In genomic region chr11:115812533-115813420, GRCm38 (mm10) we compare ENCODE assay signal across 7 mouse cellular contexts. TPM values are rescaled to one million over a fixed set of nuclear protein-coding genes. Genes with fewer than 3 reads are reported as not detected.
DNase-seq lines count a peak whose midpoint lies in the region; ATAC-seq and TF ChIP-seq lines count a peak whose summit lies in the region.

No protein-coding gene starts in this region.

- TF ChIP-seq RAD21 in CH12.LX (IDR thresholded peaks at IDR 0.05; ENCODE audit: low read depth, low read length) = no peak

- in situ Hi-C loops in CH12.LX (cut with MboI; ENCODE audit: low pct_ligation_motif_present, low pct_unique_long_range_greater_than_20kb, low sequenced_read_pairs) = loop anchor here (5.0 kb wide), 4 partner anchors 95 to 320 kb away; partner anchors contain the start of gene Nt5c

- 0 out of 2 replicates have a peak, but pooled peaks cover 5% of the 10 kb centered on the region for H3K79me2 ChIP-seq in CH12.LX (replicated peaks; ENCODE audit: control insufficient read depth, extremely low read depth, insufficient read depth, poor library complexity, severe bottlenecking)

- no peak for TF ChIP-seq EP300 in CH12.LX (IDR thresholded peaks at IDR 0.05; ENCODE audit: low read length)

- DNase-seq in 3T3-L1 (ENCODE audit: low read depth, low spot score) (peak; percentile 37), CH12.LX (ENCODE audit: extremely low read depth) (peak; percentile 13)
- peak; percentile 66 for DNase-seq in embryo, embryonic 11 days
- peak; percentile 55 for DNase-seq in heart, postnatal 4 days

- H3K27me3 ChIP-seq in CH12.LX (replicated peaks) = no peaks in the 10 kb centered on the region
- H3K27me3 ChIP-seq in limb, embryonic 15.5 days = no peaks in the 10 kb centered on the region
- no peaks in the 10 kb centered on the region for H3K27me3 ChIP-seq in small intestine, adult 2 months (ENCODE audit: control insufficient read depth, insufficient read depth, low read length)

- H3K9me3 ChIP-seq in CH12.LX (replicated peaks; ENCODE audit: low read length) = no peaks in the 10 kb centered on the region
- no peaks in the 10 kb centered on the region for H3K9me3 ChIP-seq in limb, embryonic 15.5 days

- 3% methylated on average over 28 of the region's 28 CpGs for WGBS in limb, embryonic 15.5 days
- 2% methylated on average over 28 of the region's 28 CpGs for WGBS in small intestine, adult 2 months

- peaks cover 11 to 63% of the 10 kb centered on the region in 2 experiments for H3K36me3 ChIP-seq in CH12.LX (replicated peaks in 1 of 2; ENCODE audit: control insufficient read depth in 1 of 2, insufficient read depth in 1 of 2, low read length in 1 of 2)
- peaks cover 25% of the 10 kb centered on the region for H3K36me3 ChIP-seq in limb, embryonic 15.5 days
- peaks cover 25% of the 10 kb centered on the region for H3K36me3 ChIP-seq in small intestine, adult 2 months (ENCODE audit: control insufficient read depth, insufficient read depth, low read length)

- peak overlapping the region; percentile 82 for H3K4me2 ChIP-seq in CH12.LX (ENCODE audit: insufficient read depth, low read depth, poor library complexity, severe bottlenecking)
- peak overlapping the region; percentile 91 for H3K4me2 ChIP-seq in limb, embryonic 15.5 days

- TF ChIP-seq CTCF in CH12.LX (conservative IDR thresholded peaks at IDR 0.05 in 1 of 2, IDR thresholded peaks at IDR 0.05 in 1 of 2; ENCODE audit: low read depth in 2 of 2, low read length in 2 of 2) = no peak
- TF ChIP-seq CTCF in small intestine, adult 2 months (IDR thresholded peaks at IDR 0.05; ENCODE audit: extremely low read depth, insufficient read length, insufficient replicate concordance, low read depth, low read length) = no peak

- H3K4me1 ChIP-seq in CH12.LX (ENCODE audit: control insufficient read depth in 1 of 2, insufficient read depth in 2 of 2) = peaks cover 13 to 54% of the 10 kb centered on the region in 2 experiments
- H3K4me1 ChIP-seq in limb, embryonic 15.5 days = peaks cover 70% of the 10 kb centered on the region
- H3K4me1 ChIP-seq in small intestine, adult 2 months (ENCODE audit: control insufficient read depth, insufficient read depth, insufficient read length, low read length) = peaks cover 30% of the 10 kb centered on the region

- no peak for ATAC-seq in limb, embryonic 15.5 days (ENCODE audit: insufficient number of reproducible peaks, low FRiP score, low TSS enrichment, low read depth)
- ATAC-seq in monocyte, adult 5-6 weeks (replicated peaks; ENCODE audit: insufficient number of reproducible peaks, low FRiP score, low TSS enrichment, poor library complexity, severe bottlenecking) = no peak

- peak overlapping the region; percentile 77 to 91 (median 81) for H3K4me3 ChIP-seq in CH12.LX (replicated peaks in 1 of 3; ENCODE audit: low read depth in 2 of 3, low read length in 2 of 3, poor library complexity in 1 of 3)
- H3K4me3 ChIP-seq in limb, embryonic 15.5 days = peak overlapping the region; percentile 96
- H3K4me3 ChIP-seq in small intestine, adult 2 months (ENCODE audit: low read depth, low read length) = peak overlapping the region; percentile 94

- H3K27ac ChIP-seq in CH12.LX (ENCODE audit: insufficient read depth, low read depth) = no peak overlapping the region
- H3K27ac ChIP-seq in limb, embryonic 15.5 days = peak overlapping the region; percentile 88
- H3K27ac ChIP-seq in small intestine, adult 2 months (ENCODE audit: insufficient read depth, low read depth, low read length) = peak overlapping the region; percentile 60

- no peak for TF ChIP-seq POLR2A in CH12.LX (IDR thresholded peaks at IDR 0.05; ENCODE audit: low read depth, low read length)
- no peak for TF ChIP-seq POLR2A in small intestine, adult 2 months (IDR thresholded peaks at IDR 0.05; ENCODE audit: low read depth, low read length)

- H3K9ac ChIP-seq in CH12.LX (ENCODE audit: insufficient read depth, low read depth) = peak overlapping the region; percentile 77
- peak overlapping the region; percentile 79 for H3K9ac ChIP-seq in limb, embryonic 15.5 days

- dilution Hi-C loops in CH12.LX (cut with MboI; ENCODE audit: extremely low pct_ligation_motif_present, extremely low pct_unique_long_range_greater_than_20kb, low sequenced_read_pairs) = no loop called here

TF ChIP-seq in CH12.LX, 34 proteins besides CTCF, POLR2A, EP300 and RAD21:
- TF ChIP-seq MXI1 (IDR thresholded peaks at IDR 0.05; ENCODE audit: low read depth, low read length) (peak; percentile 22; the same call in 1 of the 2 replicates), ETS1 (conservative IDR thresholded peaks at IDR 0.05; ENCODE audit: low read depth, low read length) (no peak), ZMIZ1 (IDR thresholded peaks at IDR 0.05; ENCODE audit: low read depth, low read length) (0 out of 2 replicates have a peak, but pooled peaks have one; percentile 35), CHD1 (IDR thresholded peaks at IDR 0.05; ENCODE audit: low read depth, low read length) (no peak), GABPA (IDR thresholded peaks at IDR 0.05; ENCODE audit: insufficient replicate concordance, low read depth, low read length) (no peak), SIN3A (IDR thresholded peaks at IDR 0.05; ENCODE audit: low read length) (0 out of 2 replicates have a peak, but pooled peaks have one; percentile 37), CHD2 (IDR thresholded peaks at IDR 0.05; ENCODE audit: low read length) (no peak), IRF4 (IDR thresholded peaks at IDR 0.05; ENCODE audit: low read depth, low read length) (no peak), HCFC1 (IDR thresholded peaks at IDR 0.05; ENCODE audit: low read depth, low read length) (no peak), MAFK (IDR thresholded peaks at IDR 0.05; ENCODE audit: insufficient replicate concordance, low read length) (no peak), PAX5 (IDR thresholded peaks at IDR 0.05; ENCODE audit: low read length) (no peak), POLR2AphosphoS2 (IDR thresholded peaks at IDR 0.05; ENCODE audit: low read depth, low read length) (no peak), SMC3 (IDR thresholded peaks at IDR 0.05; ENCODE audit: low read depth, low read length) (no peak), BHLHE40 (IDR thresholded peaks at IDR 0.05; ENCODE audit: low read depth, low read length) (peak; percentile 13; the same call in 1 of the 2 replicates)

RNA-seq across cellular contexts. Expression of gene Caskin2, which starts 0.7 kb away (rescaled TPM):
- total RNA-seq in CH12.LX (2012; rRNA removed) = 8.2 and 8.9 TPM in 2 replicates
- 2.7 and 2.9 TPM in 2 replicates for total RNA-seq in CH12.LX (2014; rRNA removed)
- polyA plus RNA-seq in CH12.LX (2012; ENCODE audit: insufficient read length, low read depth) = 6.4 and 6.9 TPM in 2 replicates
- 10 to 100 TPM; 51.7 to 58.8 TPM for total RNA-seq in heart, postnatal 4 days (2021)
- 16.5 and 17.9 TPM in 2 replicates for polyA plus RNA-seq in limb, embryonic 15.5 days (2015; fragmentation: Nextera tagmentation; extraction: Ambion mirVana)
- polyA plus RNA-seq in small intestine, adult 2 months (2012; rRNA removed) = 26.1 and 52.6 TPM in 2 replicates
- 0.19 to 5.1 TPM (median 0.78 TPM) in 3 replicates for total RNA-seq in monocyte, adult 5-6 weeks (2017)

RNA-seq across cellular contexts. Expression of gene Tsen54, which starts 1.7 kb away (rescaled TPM):
- total RNA-seq in CH12.LX (2012; rRNA removed) = 71.1 and 71.2 TPM in 2 replicates
- total RNA-seq in CH12.LX (2014; rRNA removed) = 44.9 and 45.8 TPM in 2 replicates
- 55.0 and 59.4 TPM in 2 replicates for polyA plus RNA-seq in CH12.LX (2012; ENCODE audit: insufficient read length, low read depth)
- total RNA-seq in heart, postnatal 4 days (2021) = 10 to 100 TPM; 13.0 to 14.2 TPM
- polyA plus RNA-seq in limb, embryonic 15.5 days (2015; fragmentation: Nextera tagmentation; extraction: Ambion mirVana) = 29.5 and 31.3 TPM in 2 replicates
- 24.3 and 40.8 TPM in 2 replicates for polyA plus RNA-seq in small intestine, adult 2 months (2012; rRNA removed)
- 6.3 to 11.7 TPM (median 7.3 TPM) in 3 replicates for total RNA-seq in monocyte, adult 5-6 weeks (2017)

RNA-seq across cellular contexts. Expression of gene Llgl2, which starts 11.1 kb away (rescaled TPM):
- total RNA-seq in CH12.LX (2012; rRNA removed) = 12.3 and 14.7 TPM in 2 replicates
- 3.8 and 4.4 TPM in 2 replicates for total RNA-seq in CH12.LX (2014; rRNA removed)
- polyA plus RNA-seq in CH12.LX (2012; ENCODE audit: insufficient read length, low read depth) = 6.8 and 9.2 TPM in 2 replicates
- 10 to 100 TPM; 20.0 to 21.2 TPM for total RNA-seq in heart, postnatal 4 days (2021)
- polyA plus RNA-seq in limb, embryonic 15.5 days (2015; fragmentation: Nextera tagmentation; extraction: Ambion mirVana) = 22.4 and 23.1 TPM in 2 replicates
- polyA plus RNA-seq in small intestine, adult 2 months (2012; rRNA removed) = 140 and 268 TPM in 2 replicates
- 10.4 to 25.9 TPM (median 10.7 TPM) in 3 replicates for total RNA-seq in monocyte, adult 5-6 weeks (2017)

RNA-seq across cellular contexts. Expression of gene Myo15b, which starts 45.4 kb away (rescaled TPM):
- total RNA-seq in CH12.LX (2012; rRNA removed) (0.17 and 0.21 TPM in 2 replicates), CH12.LX (2014; rRNA removed) (not detected in 2 replicates)
- polyA plus RNA-seq in CH12.LX (2012; ENCODE audit: insufficient read length, low read depth) = 0.43 and 0.72 TPM in 2 replicates
- under 1 TPM; 0.16 to 0.19 TPM for total RNA-seq in heart, postnatal 4 days (2021)
- 0.47 TPM in 2 replicates for polyA plus RNA-seq in limb, embryonic 15.5 days (2015; fragmentation: Nextera tagmentation; extraction: Ambion mirVana)
- polyA plus RNA-seq in small intestine, adult 2 months (2012; rRNA removed) = 539 and 1,655 TPM in 2 replicates
- total RNA-seq in monocyte, adult 5-6 weeks (2017) = not detected in 3 replicates

RNA-seq across cellular contexts. Expression of gene Tmem94, which starts 47.5 kb away (rescaled TPM):
- total RNA-seq in CH12.LX (2012; rRNA removed) (19.0 and 27.4 TPM in 2 replicates), CH12.LX (2014; rRNA removed) (4.8 and 6.4 TPM in 2 replicates)
- polyA plus RNA-seq in CH12.LX (2012; ENCODE audit: insufficient read length, low read depth) = 13.5 and 15.0 TPM in 2 replicates
- total RNA-seq in heart, postnatal 4 days (2021) = 100 to 1,000 TPM; 103 to 108 TPM
- 23.6 and 28.1 TPM in 2 replicates for polyA plus RNA-seq in limb, embryonic 15.5 days (2015; fragmentation: Nextera tagmentation; extraction: Ambion mirVana)
- polyA plus RNA-seq in small intestine, adult 2 months (2012; rRNA removed) = 48.2 and 132 TPM in 2 replicates
- total RNA-seq in monocyte, adult 5-6 weeks (2017) = 10.8 to 33.1 TPM (median 10.9 TPM) in 3 replicates

Comparison
In these comparisons a context has a peak if more than half of its experiments do, and no peak if none do; other contexts are left out.
1. DNase-seq: peak in every context shown above with its lines; median percentile 66 in embryo, embryonic 11 days; 55 in heart, postnatal 4 days; 37 in 3T3-L1; 13 in CH12.LX.